Mouse (Mus musculus) left cerebral cortex, postnatal 14 days (tissue): ENCODE results near the gene 1700012B09Rik. TPM values are rescaled to one million over a fixed set of nuclear protein-coding genes. Genes with fewer than 3 reads are reported as not detected.

Experiments used
- DNase-seq, 2 experiments: peaks; one replicate each; pipeline ENCODE4 v3.0.0; 2021 to 2022; ENCODE audit warnings: low spot score in 2 of 2, mixed read lengths in 1 of 2
- intact Hi-C: fragments of 180-260 bp; cut with DNase I; formaldehyde crosslinking; loops from one replicate; pipeline ENCODE4 v1.15.1; 2025
- long read RNA-seq, 2 experiments: library from polyadenylated mRNA; stranded (forward); transcript quantifications; one replicate each; pipeline ENCODE4 v2.0.0; 2021
- total RNA-seq, 2 experiments: library from RNA; stranded (reverse); gene quantifications; 2 replicates each; pipeline ENCODE4 v1.2.3; 2021

Gene 1700012B09Rik
- under 1 TPM in 1 of 2 experiments, not detected in 1; 0.93 TPM for total RNA-seq
- long read RNA-seq, experiment 1, result 0 reads
- long read RNA-seq, experiment 2, result 0 reads

DNA sequence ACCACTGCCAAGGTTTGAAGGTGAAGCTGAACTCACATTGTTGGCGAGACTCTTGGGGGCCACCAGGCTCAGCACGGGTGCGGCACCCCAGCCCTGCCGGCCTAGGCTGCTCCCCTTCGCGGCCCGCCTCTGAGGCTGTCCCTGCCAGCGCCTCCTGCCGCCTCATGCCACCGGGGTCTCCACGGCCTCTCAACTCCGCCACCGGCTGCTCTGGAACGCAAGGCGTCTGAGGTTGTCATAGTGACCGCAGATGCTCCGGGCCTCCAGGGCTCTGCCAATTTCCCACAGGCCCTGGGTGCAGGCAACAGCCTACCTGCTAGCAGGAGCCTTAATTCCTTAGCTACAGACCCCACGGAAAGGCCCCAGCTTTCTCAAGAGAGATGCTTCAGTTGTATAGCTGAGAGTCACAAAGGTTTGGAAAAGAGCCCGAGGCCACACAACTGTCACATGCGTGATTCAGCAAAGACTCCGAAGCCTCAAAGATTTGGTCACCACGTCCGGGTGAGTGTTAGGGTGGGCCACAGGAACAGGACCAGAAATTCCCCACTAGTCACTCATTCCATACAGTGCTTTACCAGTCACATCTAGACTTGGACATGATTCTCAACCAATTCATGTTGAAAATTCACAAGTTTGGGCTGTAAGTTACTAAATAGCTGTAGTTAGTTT, at the start of gene 1700012B09Rik:
Gene 1700012B09Rik (minus strand): TSS at position 228 of the 669 bp plus-strand sequence.
- no peak for DNase-seq
- intact Hi-C loops, result loop anchor here (5.0 kb wide), 1 partner anchor 441 kb away; no protein-coding TSS in a partner anchor

DNA sequence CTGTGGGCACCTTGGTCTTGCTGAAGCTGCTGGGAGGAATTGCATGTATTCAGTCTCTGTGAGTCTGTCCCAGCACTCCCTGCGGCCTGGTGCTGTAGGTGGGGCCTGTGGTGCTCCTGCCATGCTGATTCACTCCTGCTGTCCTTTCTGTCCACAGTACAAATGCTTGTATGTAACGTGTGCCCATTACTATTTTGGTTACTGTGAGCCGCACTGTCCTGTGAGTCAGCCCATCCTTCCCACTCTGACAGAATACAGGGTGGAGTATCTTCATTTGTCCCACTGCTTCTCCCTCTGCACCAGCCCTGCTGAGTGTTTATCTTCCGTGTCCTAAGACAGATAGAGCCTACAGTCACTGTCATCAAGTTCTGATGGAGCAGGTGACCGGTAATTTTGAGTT, 39.3 kb upstream of the 1700012B09Rik start:
- intact Hi-C loops, result no loop called here
- peak; percentile 11 to 51 for DNase-seq

GRCm38 (mm10) chr9:14806786-14807185, 36.0 kb upstream of the 1700012B09Rik start:
- no peak for DNase-seq
- intact Hi-C loops, result no loop called here

- intact Hi-C loops, result no loop called here
- DNase-seq, result no peak
Measured at GRCm38 (mm10) chr9:14805714-14806113, 34.9 kb upstream of the 1700012B09Rik start.

DNA sequence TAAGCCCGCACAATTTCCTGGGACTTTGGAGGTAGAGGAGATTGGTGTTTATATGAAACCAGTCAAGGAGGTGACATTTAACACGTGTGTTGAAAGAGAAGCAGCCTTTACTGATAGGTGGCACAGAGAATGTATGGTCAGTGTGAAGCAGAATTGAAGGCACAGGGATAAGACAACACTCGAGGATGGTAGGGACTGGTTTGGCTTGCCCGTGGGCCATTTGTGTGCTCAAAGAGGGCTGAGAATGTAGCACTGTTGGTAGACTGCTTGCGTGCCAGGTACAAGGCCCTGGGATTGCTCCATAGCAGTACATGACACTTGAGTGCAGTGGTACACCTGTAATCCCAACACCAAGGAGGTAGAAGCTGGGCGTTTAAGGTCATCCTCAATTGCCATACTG, 16.5 kb upstream of the 1700012B09Rik start:
- no peak for DNase-seq
- intact Hi-C loops, result no loop called here

GRCm38 (mm10) chr9:14784039-14785002, 13.5 kb upstream of the 1700012B09Rik start, which contains the start of the genes Mre11a and Ankrd49:
TSS of gene Mre11a (plus strand) at chr9:14784654.
TSS of gene Ankrd49 (minus strand) at chr9:14784856.
- intact Hi-C loops, result no loop called here
- DNase-seq, result peak; percentile 92 to 96

- intact Hi-C loops, result no loop called here
- DNase-seq, result no peak
Measured at GRCm38 (mm10) chr9:14778341-14778740, 7.5 kb upstream of the 1700012B09Rik start.

DNA sequence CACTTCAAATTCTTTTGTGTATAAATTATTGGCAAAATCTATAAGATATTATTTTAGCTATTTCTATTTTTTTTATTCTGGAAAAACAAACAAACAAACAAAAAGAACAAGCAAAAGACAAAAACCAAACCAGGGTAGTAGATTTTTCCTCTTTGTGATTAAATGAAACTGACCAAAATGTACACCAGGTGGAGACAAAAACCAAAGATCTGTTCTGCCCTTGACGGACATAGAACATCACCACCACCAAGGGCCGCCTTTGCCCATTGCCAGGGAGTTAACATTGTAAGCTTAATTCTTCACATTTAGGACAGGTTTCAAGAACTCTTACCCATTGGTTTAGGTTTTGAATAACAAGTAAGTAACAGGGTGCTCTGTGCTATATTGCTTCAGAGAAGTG, 3.0 kb upstream of the 1700012B09Rik start:
- intact Hi-C loops, result loop anchor here (2.0 to 5.0 kb wide), 2 partner anchors 241 to 438 kb away; no protein-coding TSS in a partner anchor

DNA sequence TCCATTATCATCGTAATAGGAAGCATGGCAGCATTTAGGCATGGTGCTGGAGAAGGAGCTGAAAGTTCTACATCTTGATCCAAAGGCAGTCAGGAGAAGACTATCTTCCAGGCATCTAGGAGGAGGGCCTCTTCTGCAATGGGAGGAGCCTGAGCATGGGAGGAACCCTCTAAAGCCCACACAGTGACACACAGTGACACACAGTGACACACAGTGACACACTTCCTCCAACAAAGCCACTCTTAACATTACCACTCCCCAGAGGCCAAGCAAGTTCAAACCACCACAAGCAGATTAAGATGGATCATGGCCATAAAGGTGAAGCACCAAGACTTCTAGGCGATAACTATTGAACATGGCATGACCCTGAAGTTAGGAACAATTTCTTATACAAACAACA, 1.2 kb upstream of the 1700012B09Rik start:
- no peak for DNase-seq
- intact Hi-C loops, result loop anchor here (5.0 kb wide), 1 partner anchor 440 kb away; no protein-coding TSS in a partner anchor

More for the DNA sequence above, 3.0 kb upstream of the 1700012B09Rik start:
- peak in 1 of 2 experiments; percentile 5 for DNase-seq

DNA sequence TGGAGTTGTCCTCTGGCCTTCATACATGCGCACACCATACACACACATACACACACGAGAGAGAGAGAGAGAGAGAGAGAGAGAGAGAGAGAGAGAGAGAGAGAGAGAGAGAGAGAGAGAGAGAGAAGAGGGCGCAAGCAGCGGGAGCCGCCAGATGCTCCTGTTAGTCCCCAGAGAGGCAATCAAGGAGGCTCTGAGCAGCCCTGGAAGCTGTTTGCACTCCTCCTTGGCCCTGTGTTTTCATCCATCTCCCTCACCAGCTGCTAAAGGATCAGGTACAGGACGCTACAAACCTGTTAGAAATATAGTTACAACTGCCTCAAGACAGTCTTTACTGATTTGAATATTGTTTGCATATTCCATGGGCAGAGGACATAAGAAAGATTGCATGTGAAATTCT, 1.0 kb downstream of the 1700012B09Rik start:
- no peak for DNase-seq
- intact Hi-C loops, result loop anchor here (5.0 kb wide), 1 partner anchor 442 kb away; no protein-coding TSS in a partner anchor

GRCm38 (mm10) chr9:14764765-14765164, 6.1 kb downstream of the 1700012B09Rik start:
- intact Hi-C loops, result loop anchor here (5.0 kb wide), 1 partner anchor 242 kb away; no protein-coding TSS in a partner anchor
- DNase-seq, result peak in 1 of 2 experiments; percentile 72

DNA sequence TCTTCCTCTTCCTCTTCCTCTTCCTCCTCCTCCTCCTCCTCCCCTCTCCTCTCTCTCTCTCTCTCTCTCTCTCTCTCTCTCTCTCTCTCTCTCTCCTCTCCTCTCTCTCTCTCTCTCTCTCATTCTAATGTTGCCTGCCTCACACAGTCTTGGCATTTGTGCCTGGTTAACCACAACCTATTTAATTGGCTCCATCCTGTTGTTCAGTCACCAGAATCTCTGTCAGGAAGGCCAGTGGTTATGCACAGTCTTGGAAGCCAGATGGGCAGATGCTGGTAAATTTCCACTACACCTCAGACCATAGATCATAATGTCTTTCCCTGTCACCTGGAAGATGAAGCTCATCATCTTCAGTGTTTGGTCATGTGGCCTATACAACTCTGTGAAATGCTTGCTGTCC, 11.6 kb downstream of the 1700012B09Rik start:
- DNase-seq, result no peak
- intact Hi-C loops, result no loop called here

DNA sequence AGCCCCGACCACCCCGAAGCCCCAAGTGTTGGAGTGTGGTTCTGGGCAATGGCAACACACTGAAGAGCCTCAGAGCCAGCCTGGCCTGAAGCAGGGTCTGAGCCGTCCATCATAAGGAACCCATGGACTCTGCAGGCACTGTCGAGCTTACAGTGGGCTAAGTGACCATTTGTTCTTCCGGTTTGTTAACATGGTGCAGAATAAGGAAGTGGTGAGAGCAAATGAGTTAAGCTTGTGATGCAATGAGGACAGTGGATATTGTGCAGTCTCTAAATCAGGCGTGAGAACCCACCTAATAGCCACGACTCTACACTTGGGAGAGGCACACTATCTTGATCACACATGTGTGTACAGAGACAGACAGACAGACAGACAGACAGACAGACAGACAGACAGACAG, 12.2 kb downstream of the 1700012B09Rik start:
- no peak for DNase-seq
- intact Hi-C loops, result no loop called here

DNA sequence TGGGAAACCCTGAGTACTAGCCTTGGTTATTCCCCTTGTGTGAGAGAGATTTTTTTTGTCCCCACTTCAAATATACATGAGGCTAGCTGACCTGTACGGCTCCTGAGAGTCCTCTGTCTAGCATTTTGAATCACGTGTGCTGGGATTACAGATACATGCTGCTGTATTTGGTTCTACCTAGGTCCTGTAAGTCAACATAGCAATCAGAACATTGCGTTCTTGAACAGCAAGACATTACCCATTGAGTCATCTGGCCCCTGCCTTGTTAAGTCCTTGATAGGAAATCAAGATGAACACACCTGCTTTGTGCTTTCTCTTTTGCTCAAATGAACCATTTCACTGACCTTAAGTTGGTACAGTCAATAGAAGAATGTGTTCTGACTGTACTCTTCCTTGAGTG, 16.4 kb downstream of the 1700012B09Rik start:
- no peak for DNase-seq
- intact Hi-C loops, result no loop called here

DNA sequence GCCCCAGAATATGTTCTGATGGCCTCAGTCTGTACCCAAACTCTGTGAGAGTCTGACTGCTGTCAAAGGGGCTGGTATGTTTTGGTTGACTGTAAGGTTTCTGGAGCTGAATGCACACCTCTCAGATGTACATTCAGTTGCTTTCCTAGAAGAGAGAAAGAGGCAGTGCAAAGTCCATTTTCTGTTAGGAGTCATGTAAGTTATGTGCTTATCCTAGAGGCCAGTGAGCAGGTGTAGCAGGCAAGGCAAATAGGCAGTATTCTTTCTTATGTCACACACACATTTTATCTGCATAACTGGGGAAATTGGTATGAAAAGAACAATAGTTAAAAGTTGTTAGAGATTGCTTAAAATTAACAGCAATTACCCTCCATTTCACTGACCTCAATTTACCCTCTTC, 16.9 kb downstream of the 1700012B09Rik start:
- DNase-seq, result no peak
- intact Hi-C loops, result no loop called here

- no peak for DNase-seq
- intact Hi-C loops, result no loop called here
Measured at GRCm38 (mm10) chr9:14752001-14752522, 18.8 kb downstream of the 1700012B09Rik start, which contains the start of gene Fut4. TSS of gene Fut4 (minus strand) at chr9:14752393.

DNA sequence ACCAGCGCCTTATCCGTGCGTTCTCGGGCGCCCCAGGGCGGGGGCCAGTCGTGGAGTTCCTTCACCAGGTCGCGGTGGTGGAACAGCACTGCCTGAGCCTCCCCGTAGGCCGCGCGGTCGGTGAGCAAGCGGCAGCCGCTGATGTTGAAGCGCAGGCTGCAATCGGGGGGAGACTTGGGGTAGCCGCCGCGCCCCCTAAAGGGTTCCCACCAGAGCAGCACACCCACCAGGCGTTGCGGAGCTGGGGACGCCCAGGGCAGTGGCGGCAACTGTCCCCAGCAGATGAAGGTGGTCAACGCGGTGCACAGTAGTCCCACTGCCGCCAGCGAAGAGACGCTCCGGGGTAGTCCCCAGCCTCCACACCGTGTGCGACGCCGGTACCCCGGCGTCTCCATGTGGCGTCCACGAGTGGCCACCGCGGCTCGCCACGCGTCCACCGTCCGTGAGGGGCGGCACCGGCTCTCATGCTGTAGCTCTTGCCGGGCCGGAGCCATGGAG, 19.3 kb downstream of the 1700012B09Rik start:
- DNase-seq, result no peak
- intact Hi-C loops, result no loop called here

GRCm38 (mm10) chr9:14750901-14751502, 19.8 kb downstream of the 1700012B09Rik start:
- intact Hi-C loops, result no loop called here
- no peak for DNase-seq
